Mouse (Mus musculus) spleen, adult 12 weeks (tissue): ENCODE data around the gene Iqch.

Experiments used
- DNase-seq: peaks from one replicate; pipeline ENCODE4 v3.0.0; 2022; ENCODE audit warnings: low spot score

Gene Iqch

GRCm38 (mm10) chr9:63492291-63492690 lies 110.0 kb downstream of the Iqch start:
- DNase-seq: no peak

- DNase-seq: no peak
Observed at GRCm38 (mm10) chr9:63490521-63491307, 111.6 kb downstream of the Iqch start.

- DNase-seq: no peak
Observed at GRCm38 (mm10) chr9:63489156-63489555, 113.1 kb downstream of the Iqch start.

GRCm38 (mm10) chr9:63465561-63465960 lies 136.7 kb downstream of the Iqch start:
- no peak for DNase-seq

- peak; percentile 32 for DNase-seq
Observed at GRCm38 (mm10) chr9:63462296-63462695, 140.0 kb downstream of the Iqch start.

- DNase-seq: no peak
Observed at GRCm38 (mm10) chr9:63456401-63456800, 145.9 kb downstream of the Iqch start.

- no peak for DNase-seq
Observed at GRCm38 (mm10) chr9:63454341-63454740, 148.0 kb downstream of the Iqch start.

- no peak for DNase-seq
Observed at GRCm38 (mm10) chr9:63450531-63451030, 151.7 kb downstream of the Iqch start.

- no peak for DNase-seq
Observed at GRCm38 (mm10) chr9:63443695-63444094, 158.6 kb downstream of the Iqch start.

GRCm38 (mm10) chr9:63430652-63431051 lies 171.6 kb downstream of the Iqch start:
- DNase-seq: no peak

GRCm38 (mm10) chr9:63421096-63421736 lies 181.1 kb downstream of the Iqch start:
- no peak for DNase-seq

- no peak for DNase-seq
Observed at GRCm38 (mm10) chr9:63420396-63420795, 181.9 kb downstream of the Iqch start.

GRCm38 (mm10) chr9:63400176-63400575 lies 202.1 kb downstream of the Iqch start:
- no peak for DNase-seq

GRCm38 (mm10) chr9:63399463-63399815 lies 202.9 kb downstream of the Iqch start:
- no peak for DNase-seq

- peak; percentile 90 for DNase-seq
Observed at GRCm38 (mm10) chr9:63398611-63399462, 203.5 kb downstream of the Iqch start, which contains the start of gene 2300009A05Rik. Gene 2300009A05Rik (minus strand): TSS chr9:63399246.

- DNase-seq: no peak
Observed at GRCm38 (mm10) chr9:63395612-63396011, 206.7 kb downstream of the Iqch start.

GRCm38 (mm10) chr9:63391307-63391706 lies 211.0 kb downstream of the Iqch start:
- no peak for DNase-seq

- no peak for DNase-seq
Observed at GRCm38 (mm10) chr9:63382761-63383160, 219.5 kb downstream of the Iqch start.

- no peak for DNase-seq
Observed at GRCm38 (mm10) chr9:63380326-63380725, 222.0 kb downstream of the Iqch start.

- no peak for DNase-seq
Observed at GRCm38 (mm10) chr9:63378174-63378573, 224.1 kb downstream of the Iqch start.

GRCm38 (mm10) chr9:63377270-63378142 lies 224.8 kb downstream of the Iqch start, which contains the start of gene Map2k5:
Gene Map2k5 (minus strand): TSS chr9:63377902.
- peak; percentile 78 for DNase-seq
